Mouse (Mus musculus) heart, embryonic 15.5 days (tissue): ENCODE results near the gene Immp2l. TPM values are rescaled to one million over a fixed set of nuclear protein-coding genes. Genes with fewer than 3 reads are reported as not detected.

Source experiments
- ATAC-seq: fragments of 200-750 bp; cut with Nextera tagmentation; replicated peaks from 2 replicates; pipeline ENCODE4 v1.8.0; 2017; ENCODE audit warnings: low read depth, moderate TSS enrichment; ENCODE audit not compliant: insufficient number of reproducible peaks, insufficient read depth, low FRiP score
- H3K27ac ChIP-seq: fragments of 300-500 bp; sonication (generic); 2 replicates; pipeline ENCODE4 v1.5.1; 2015; ENCODE audit warnings: mild to moderate bottlenecking, inconsistent platforms
- H3K27me3 ChIP-seq: fragments of 300-500 bp; sonication (generic); 2 replicates; pipeline ENCODE4 v1.6.1; 2015; ENCODE audit warnings: inconsistent platforms
- H3K36me3 ChIP-seq: fragments of 300-500 bp; sonication (generic); 2 replicates; pipeline ENCODE4 v1.6.1; 2015; ENCODE audit warnings: mild to moderate bottlenecking, inconsistent platforms
- H3K4me1 ChIP-seq: fragments of 300-500 bp; sonication (generic); replicated peaks from 2 replicates; pipeline ENCODE4 v1.6.1; 2015; ENCODE audit warnings: inconsistent platforms
- H3K4me2 ChIP-seq: fragments of 300-500 bp; sonication (generic); 2 replicates; pipeline ENCODE4 v1.6.1; 2015; ENCODE audit warnings: inconsistent platforms, mild to moderate bottlenecking, moderate library complexity
- H3K4me3 ChIP-seq: fragments of 300-500 bp; sonication (generic); 2 replicates; pipeline ENCODE4 v1.5.1; 2015; ENCODE audit warnings: mild to moderate bottlenecking, inconsistent platforms
- H3K9ac ChIP-seq: fragments of 300-500 bp; sonication (generic); 2 replicates; pipeline ENCODE4 v1.6.1; 2015; ENCODE audit warnings: mild to moderate bottlenecking, inconsistent platforms
- H3K9me3 ChIP-seq: fragments of 300-500 bp; sonication (generic); replicated peaks from 2 replicates; pipeline ENCODE4 v1.6.1; 2016; ENCODE audit warnings: inconsistent platforms
- WGBS: fragments of 180-500 bp; shearing (Covaris S2); methylation state at CpG from one replicate; pipeline ENCODE4 v1.1.7; 2015; ENCODE audit warnings: mixed read lengths; 5-methylcytosine and 5-hydroxymethylcytosine counted together
- polyA plus RNA-seq: library from polyadenylated mRNA; unstranded; fragments of >200 nt; fragmentation: Nextera tagmentation; extraction: Ambion mirVana; gene quantifications from 2 replicates; pipeline ENCODE4 v1.2.1, GENCODE M21; 2015

Gene Immp2l
- polyA plus RNA-seq, 1 experiment from 2014 or later: 8.3 TPM

DNA sequence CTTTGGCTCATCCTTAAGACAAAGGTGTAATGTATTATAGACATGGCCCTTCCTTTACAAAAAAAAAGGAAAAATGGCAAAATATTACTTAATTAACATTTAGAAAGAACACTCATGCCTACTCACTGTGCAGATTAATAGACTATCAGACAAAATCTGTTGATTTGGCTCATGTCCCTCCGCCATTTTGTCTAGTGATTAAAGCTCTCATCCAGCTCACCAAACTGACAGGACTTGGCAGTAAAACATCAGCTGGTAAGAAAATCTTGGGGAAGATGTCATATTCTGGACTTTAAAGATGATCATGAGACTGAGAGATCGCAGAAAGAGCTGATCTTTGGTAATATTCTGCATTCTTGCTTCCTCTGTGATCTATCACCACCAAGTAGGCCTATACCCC, 293.5 kb downstream of the Immp2l start:
- Histone ChIP-seq H3K4me2 (no peak overlapping the region), H3K36me3 (no peaks in the 10 kb centered on the region), H3K27me3 (no peaks in the 10 kb centered on the region), H3K4me1 (no peaks in the 10 kb centered on the region), H3K9me3 (no peaks in the 10 kb centered on the region), H3K4me3 (no peak overlapping the region), H3K27ac (no peak overlapping the region), H3K9ac (no peak overlapping the region)
- 93% methylated on average over 2 of the region's 2 CpGs for WGBS
- ATAC-seq: no peak

GRCm38 (mm10) chr12:41322018-41322417, 298.1 kb downstream of the Immp2l start:
- H3K9ac ChIP-seq: no peak overlapping the region
- ATAC-seq: no peak

GRCm38 (mm10) chr12:41324418-41324817, 300.5 kb downstream of the Immp2l start:
- 66% methylated on average over 2 of the region's 2 CpGs for WGBS
- no peak overlapping the region for H3K9ac ChIP-seq
- H3K9me3 ChIP-seq: no peaks in the 10 kb centered on the region
- ATAC-seq: no peak
- no peak overlapping the region for H3K4me3 ChIP-seq
- no peak overlapping the region for H3K27ac ChIP-seq
- H3K4me2 ChIP-seq: no peak overlapping the region
- H3K27me3 ChIP-seq: no peaks in the 10 kb centered on the region
- no peaks in the 10 kb centered on the region for H3K36me3 ChIP-seq
- no peaks in the 10 kb centered on the region for H3K4me1 ChIP-seq

More at GRCm38 (mm10) chr12:41322018-41322417, 298.1 kb downstream of the Immp2l start:
- Histone ChIP-seq H3K36me3 (no peaks in the 10 kb centered on the region), H3K4me1 (no peaks in the 10 kb centered on the region), H3K9me3 (no peaks in the 10 kb centered on the region), H3K27me3 (no peaks in the 10 kb centered on the region), H3K27ac (no peak overlapping the region), H3K4me2 (no peak overlapping the region), H3K4me3 (no peak overlapping the region)
- WGBS: 73% methylated on average over 1 of the region's 1 CpGs

DNA sequence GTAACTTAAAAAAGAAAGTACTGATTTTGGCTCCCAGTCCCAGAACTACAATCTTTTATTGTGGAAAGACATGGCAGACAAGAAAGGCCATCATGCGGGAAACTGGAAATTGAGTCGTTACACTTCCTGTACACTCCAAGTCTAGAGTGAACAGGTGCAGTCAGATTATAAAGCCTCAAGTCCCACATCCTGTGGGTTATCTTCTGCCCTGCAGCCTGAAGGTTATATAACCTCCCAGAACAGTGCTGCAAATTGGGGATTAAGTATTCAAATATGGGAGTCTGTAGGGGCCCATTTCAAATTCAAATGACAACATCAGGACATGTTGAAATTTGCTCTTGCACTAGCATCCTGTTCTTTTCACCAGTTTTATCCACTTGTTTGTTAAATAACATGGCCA, 301.9 kb downstream of the Immp2l start:
- Histone ChIP-seq H3K27me3 (no peaks in the 10 kb centered on the region), H3K4me3 (no peak overlapping the region), H3K27ac (no peak overlapping the region), H3K36me3 (no peaks in the 10 kb centered on the region), H3K4me2 (no peak overlapping the region), H3K9ac (no peak overlapping the region), H3K4me1 (no peaks in the 10 kb centered on the region), H3K9me3 (no peaks in the 10 kb centered on the region)
- no peak; the same call in 1 of the 2 replicates for ATAC-seq
- 62% methylated on average over 2 of the region's 2 CpGs for WGBS

GRCm38 (mm10) chr12:41330988-41331671, 307.2 kb downstream of the Immp2l start:
- Histone ChIP-seq H3K36me3 (no peaks in the 10 kb centered on the region), H3K9ac (no peak overlapping the region), H3K4me1 (peaks cover 7% of the 10 kb centered on the region; the same call in 1 of the 2 replicates), H3K9me3 (no peaks in the 10 kb centered on the region), H3K27me3 (no peaks in the 10 kb centered on the region), H3K27ac (no peak overlapping the region), H3K4me2 (no peak overlapping the region), H3K4me3 (no peak overlapping the region)
- no peak for ATAC-seq
- WGBS: 58% methylated on average over 7 of the region's 7 CpGs

- ATAC-seq: no peak
- no peak overlapping the region for H3K9ac ChIP-seq
- no peak overlapping the region for H3K4me3 ChIP-seq
- H3K27ac ChIP-seq: no peak overlapping the region
- no peaks in the 10 kb centered on the region for H3K9me3 ChIP-seq
- 80% methylated on average over 4 of the region's 4 CpGs for WGBS
- H3K4me1 ChIP-seq: 0 out of 2 replicates have a peak, but pooled peaks cover 2% of the 10 kb centered on the region
- no peaks in the 10 kb centered on the region for H3K27me3 ChIP-seq
- H3K4me2 ChIP-seq: no peak overlapping the region
- H3K36me3 ChIP-seq: no peaks in the 10 kb centered on the region
These were observed 321.7 kb downstream of the Immp2l start for GRCm38 (mm10) chr12:41345621-41346020.

GRCm38 (mm10) chr12:41347494-41347893, 323.6 kb downstream of the Immp2l start:
- no peak; the same call in 1 of the 2 replicates for ATAC-seq
- Histone ChIP-seq H3K4me1 (0 out of 2 replicates have a peak, but pooled peaks cover 2% of the 10 kb centered on the region), H3K9ac (no peak overlapping the region), H3K4me2 (no peak overlapping the region), H3K4me3 (no peak overlapping the region), H3K27me3 (no peaks in the 10 kb centered on the region), H3K27ac (no peak overlapping the region), H3K36me3 (no peaks in the 10 kb centered on the region), H3K9me3 (no peaks in the 10 kb centered on the region)
- WGBS: 91% methylated on average over 2 of the region's 2 CpGs

DNA sequence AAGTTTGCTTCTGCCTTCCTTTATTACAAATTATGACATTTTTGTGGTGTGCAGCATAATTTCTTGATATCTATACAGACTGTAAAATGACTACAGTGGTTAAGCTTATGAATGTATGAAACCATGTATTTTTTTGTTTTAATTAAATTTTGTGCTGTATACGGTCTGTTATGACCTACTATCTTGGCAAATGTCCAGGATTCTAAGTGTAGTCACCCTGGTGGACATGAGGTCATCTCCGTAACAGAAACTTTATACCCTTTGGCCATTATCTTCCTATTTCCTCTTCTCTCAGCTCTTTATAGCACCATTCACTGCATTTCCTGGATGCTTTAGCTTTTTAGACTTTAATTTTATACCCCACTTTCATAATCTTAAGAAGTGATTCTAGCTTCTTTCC, 325.5 kb downstream of the Immp2l start:
- H3K4me1 ChIP-seq: 0 out of 2 replicates have a peak, but pooled peaks cover 2% of the 10 kb centered on the region
- no peak overlapping the region for H3K4me2 ChIP-seq
- H3K9ac ChIP-seq: no peak overlapping the region
- no peaks in the 10 kb centered on the region for H3K36me3 ChIP-seq
- WGBS: 35% methylated on average over 2 of the region's 2 CpGs
- H3K27me3 ChIP-seq: no peaks in the 10 kb centered on the region
- no peak overlapping the region for H3K27ac ChIP-seq
- no peaks in the 10 kb centered on the region for H3K9me3 ChIP-seq
- H3K4me3 ChIP-seq: no peak overlapping the region
- ATAC-seq: no peak

- Histone ChIP-seq H3K4me1 (0 out of 2 replicates have a peak, but pooled peaks cover 2% of the 10 kb centered on the region), H3K36me3 (no peaks in the 10 kb centered on the region), H3K4me2 (no peak overlapping the region), H3K27ac (no peak overlapping the region), H3K4me3 (no peak overlapping the region), H3K9me3 (no peaks in the 10 kb centered on the region), H3K9ac (no peak overlapping the region), H3K27me3 (no peaks in the 10 kb centered on the region)
- WGBS: 39% methylated on average over 2 of the region's 2 CpGs
- ATAC-seq: no peak
These were observed 325.9 kb downstream of the Immp2l start for GRCm38 (mm10) chr12:41349814-41350213.

- Histone ChIP-seq H3K27ac (no peak overlapping the region), H3K36me3 (no peaks in the 10 kb centered on the region), H3K27me3 (no peaks in the 10 kb centered on the region), H3K9ac (no peak overlapping the region), H3K4me2 (no peak overlapping the region), H3K9me3 (no peaks in the 10 kb centered on the region), H3K4me3 (no peak overlapping the region), H3K4me1 (0 out of 2 replicates have a peak, but pooled peaks cover 2% of the 10 kb centered on the region)
- ATAC-seq: no peak
- 59% methylated on average over 2 of the region's 2 CpGs for WGBS
These were observed 327.4 kb downstream of the Immp2l start for GRCm38 (mm10) chr12:41351275-41351674.

DNA sequence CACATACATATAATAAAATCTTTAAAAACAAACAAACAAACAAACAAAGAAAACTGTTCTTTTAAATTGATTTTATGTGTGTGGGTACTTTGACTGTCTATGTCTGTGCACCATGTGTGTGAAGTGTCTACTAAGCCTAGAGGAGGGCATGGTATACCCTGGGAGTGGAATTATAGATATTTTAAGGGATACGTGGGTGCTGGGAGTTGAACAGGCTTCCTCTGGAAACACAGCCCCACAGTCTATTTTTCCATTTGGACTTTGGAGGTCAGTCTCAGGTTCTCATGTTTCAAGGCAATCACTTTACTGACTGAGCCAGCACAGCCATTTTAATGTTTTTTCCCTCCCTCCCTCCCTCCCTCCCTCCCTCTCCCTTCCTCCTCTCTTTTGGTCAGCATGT, 331.0 kb downstream of the Immp2l start:
- Histone ChIP-seq H3K36me3 (no peaks in the 10 kb centered on the region), H3K9me3 (no peaks in the 10 kb centered on the region), H3K27ac (no peak overlapping the region), H3K4me3 (no peak overlapping the region), H3K27me3 (no peaks in the 10 kb centered on the region), H3K4me1 (no peaks in the 10 kb centered on the region), H3K9ac (no peak overlapping the region), H3K4me2 (no peak overlapping the region)
- 88% methylated on average over 1 of the region's 1 CpGs for WGBS
- no peak for ATAC-seq

DNA sequence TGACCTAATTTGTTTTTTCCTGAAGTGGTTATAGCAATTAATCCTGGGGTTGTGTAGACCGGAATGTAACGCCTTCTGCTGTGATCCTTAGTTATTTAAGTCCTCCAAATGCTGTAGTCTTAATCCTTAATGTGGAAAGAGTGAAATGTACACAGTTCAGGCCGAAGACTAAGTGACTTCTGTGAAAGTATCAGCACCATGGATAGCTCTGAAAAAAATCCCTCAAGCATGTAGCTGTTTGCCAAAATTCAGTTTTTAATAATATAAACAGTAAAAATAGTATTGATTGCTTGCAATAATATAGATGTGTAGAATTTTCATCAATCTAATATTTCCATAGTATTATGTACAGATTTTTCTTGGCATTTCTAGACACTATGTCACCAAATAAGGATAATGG, 332.1 kb downstream of the Immp2l start:
- no peaks in the 10 kb centered on the region for H3K4me1 ChIP-seq
- H3K4me3 ChIP-seq: no peak overlapping the region
- no peak overlapping the region for H3K9ac ChIP-seq
- 52% methylated on average over 3 of the region's 3 CpGs for WGBS
- H3K4me2 ChIP-seq: no peak overlapping the region
- no peak for ATAC-seq
- H3K27ac ChIP-seq: no peak overlapping the region
- H3K36me3 ChIP-seq: no peaks in the 10 kb centered on the region
- H3K27me3 ChIP-seq: no peaks in the 10 kb centered on the region
- H3K9me3 ChIP-seq: no peaks in the 10 kb centered on the region
